Mouse (Mus musculus) midbrain, embryonic 16.5 days (tissue): ENCODE measurements at regions not wholly inside any gene's neighbourhood (a gene's known extent, or its start where the extent isn't known, plus 50 kb on each side); places are given as distances from the start of the nearest gene placed in this dataset.

Source experiments
- ATAC-seq: fragments of 200-750 bp; cut with Nextera tagmentation; 2 replicates; pipeline ENCODE4 v1.8.0; 2017; ENCODE audit warnings: moderate TSS enrichment
- H3K27ac ChIP-seq: fragments of 300-500 bp; sonication (generic); 2 replicates; pipeline ENCODE4 v1.5.1; 2014; ENCODE audit warnings: mild to moderate bottlenecking, low read length, mixed read lengths
- H3K27me3 ChIP-seq: fragments of 300-500 bp; sonication (generic); 2 replicates; pipeline ENCODE4 v1.6.1; 2014; ENCODE audit warnings: low read depth, low read length, mixed read lengths; ENCODE audit not compliant: control insufficient read depth, insufficient read depth
- H3K36me3 ChIP-seq: fragments of 300-500 bp; sonication (generic); 2 replicates; pipeline ENCODE4 v1.6.1; 2014; ENCODE audit warnings: mild to moderate bottlenecking, low read length, moderate library complexity, mixed read lengths; ENCODE audit not compliant: control insufficient read depth, insufficient read depth
- H3K4me1 ChIP-seq: fragments of 300-500 bp; sonication (generic); 2 replicates; pipeline ENCODE4 v1.6.1; 2014; ENCODE audit warnings: mild to moderate bottlenecking, low read length, mixed read lengths; ENCODE audit not compliant: control insufficient read depth, insufficient read depth
- H3K4me2 ChIP-seq: fragments of 300-500 bp; sonication (generic); 2 replicates; pipeline ENCODE4 v1.6.1; 2014; ENCODE audit warnings: mild to moderate bottlenecking, low read length, mixed read lengths
- H3K4me3 ChIP-seq: fragments of 300-500 bp; sonication (generic); 2 replicates; pipeline ENCODE4 v1.5.1; 2014; ENCODE audit warnings: low read depth, mild to moderate bottlenecking, low read length, moderate library complexity, mixed read lengths
- H3K9ac ChIP-seq: fragments of 300-500 bp; sonication (generic); 2 replicates; pipeline ENCODE4 v1.6.1; 2014; ENCODE audit warnings: low read depth, low read length, mixed read lengths
- H3K9me3 ChIP-seq: fragments of 300-500 bp; sonication (generic); replicated peaks from 2 replicates; pipeline ENCODE4 v1.6.1; 2014; ENCODE audit warnings: mild to moderate bottlenecking, low read length, mixed read lengths; ENCODE audit not compliant: control insufficient read depth, poor library complexity, severe bottlenecking
- WGBS: fragments of 180-500 bp; shearing (Covaris S2); extraction: QIAGEN DNeasy Blood & Tissue Kit; methylation state at CpG from one replicate; pipeline ENCODE4 v1.1.7; 2014; 5-methylcytosine and 5-hydroxymethylcytosine counted together

DNA sequence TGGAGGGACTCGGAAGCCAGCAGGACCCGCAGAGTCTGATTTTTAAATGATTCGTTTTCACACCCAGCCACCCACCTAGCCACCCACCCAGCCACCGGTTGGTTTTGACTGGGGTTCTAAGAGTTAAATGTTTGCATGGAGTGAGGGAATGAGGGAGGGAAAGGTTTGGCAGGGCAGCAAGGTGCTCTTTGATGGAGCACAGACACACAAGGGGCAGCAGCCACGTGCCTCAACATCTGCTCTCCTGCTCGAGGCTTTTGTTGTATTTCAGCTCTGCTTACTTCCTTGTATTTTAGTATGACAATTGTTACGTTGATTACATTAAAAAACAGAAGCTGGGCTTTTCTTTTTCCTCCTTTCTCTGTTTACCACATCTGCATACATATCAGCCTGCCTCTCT is 367.6 kb downstream of the Ajap1 start:
- Histone ChIP-seq H3K4me3 (no peak overlapping the region), H3K27me3 (no peaks in the 10 kb centered on the region), H3K36me3 (no peaks in the 10 kb centered on the region), H3K4me2 (no peak overlapping the region), H3K9me3 (peaks cover 4% of the 10 kb centered on the region), H3K4me1 (no peaks in the 10 kb centered on the region), H3K27ac (no peak overlapping the region), H3K9ac (no peak overlapping the region)
- ATAC-seq, result no peak
- 51% methylated on average over 7 of the region's 7 CpGs for WGBS

DNA sequence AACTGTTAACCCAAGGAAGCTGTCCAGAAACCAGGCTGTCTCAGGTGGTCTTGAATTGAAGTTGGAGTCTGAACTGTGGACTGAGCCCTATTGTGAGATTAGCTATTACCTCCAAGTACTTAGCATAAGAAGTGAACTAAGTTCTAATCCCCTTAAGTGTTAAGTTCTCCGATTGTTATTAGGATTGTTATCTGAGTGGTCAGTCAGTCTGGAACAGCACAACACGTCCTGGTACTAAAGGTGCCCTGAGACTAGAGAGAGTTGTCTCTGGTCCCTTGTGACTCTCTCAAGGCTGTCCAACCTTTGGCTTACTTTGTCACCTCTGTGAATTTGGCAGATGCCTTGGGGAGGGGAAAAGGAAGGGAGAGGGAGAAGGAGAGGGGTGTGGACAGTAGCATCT is 369.0 kb downstream of the Ajap1 start:
- Histone ChIP-seq H3K4me1 (no peaks in the 10 kb centered on the region), H3K4me3 (no peak overlapping the region), H3K27ac (no peak overlapping the region), H3K36me3 (no peaks in the 10 kb centered on the region), H3K4me2 (no peak overlapping the region), H3K27me3 (no peaks in the 10 kb centered on the region), H3K9me3 (peaks cover 4% of the 10 kb centered on the region), H3K9ac (no peak overlapping the region)
- WGBS, result 44% methylated on average over 2 of the region's 2 CpGs
- no peak for ATAC-seq

DNA sequence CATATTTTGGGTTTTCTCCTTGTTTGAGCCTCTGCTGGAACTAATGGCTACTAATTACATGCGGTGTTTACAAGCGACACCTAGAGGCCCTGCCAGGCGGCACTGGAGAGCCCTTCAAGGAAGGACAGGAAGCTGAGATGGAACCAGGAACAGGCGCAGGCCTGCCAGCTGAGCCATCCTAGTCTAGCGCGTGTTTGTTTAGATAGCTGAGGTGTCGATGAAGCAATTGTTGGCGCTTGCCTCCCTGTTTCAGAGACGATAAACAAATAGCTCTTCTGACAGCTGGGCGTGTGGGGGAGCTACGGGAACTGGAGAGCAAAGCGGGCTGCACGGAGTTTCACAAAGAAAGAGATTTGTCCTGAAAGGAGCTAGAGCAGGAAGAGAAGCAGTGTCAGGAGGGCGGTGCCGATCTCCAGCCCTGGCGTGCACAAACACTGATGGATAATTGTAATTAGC is 372.3 kb downstream of the Ajap1 start:
- 58% methylated on average over 16 of the region's 16 CpGs for WGBS
- ATAC-seq, result no peak
- Histone ChIP-seq H3K36me3 (no peaks in the 10 kb centered on the region), H3K4me3 (no peak overlapping the region), H3K27me3 (no peaks in the 10 kb centered on the region), H3K9ac (no peak overlapping the region), H3K4me2 (no peak overlapping the region), H3K27ac (no peak overlapping the region), H3K9me3 (peaks cover 4% of the 10 kb centered on the region; the same call in 1 of the 2 replicates), H3K4me1 (no peaks in the 10 kb centered on the region)

DNA sequence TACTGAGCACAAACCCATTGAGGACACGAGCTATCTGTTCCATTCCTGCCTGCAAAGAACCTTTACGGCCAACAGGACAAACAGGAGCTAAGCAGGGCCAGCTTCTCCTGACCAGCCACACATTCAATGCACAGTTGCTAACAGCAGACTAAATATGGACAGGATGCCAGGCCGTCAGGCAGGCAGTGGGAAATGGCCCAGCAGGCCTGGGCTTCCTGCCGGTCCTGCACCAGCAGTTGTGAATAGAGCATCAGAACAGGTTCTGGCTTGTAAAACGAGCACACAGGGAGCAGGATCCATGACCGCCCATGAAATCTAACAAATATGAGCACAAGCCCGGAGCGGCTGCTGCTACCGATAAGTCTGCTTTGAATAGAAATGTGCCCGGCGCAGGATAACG is 384.0 kb downstream of the Ajap1 start:
- H3K9ac ChIP-seq, result no peak overlapping the region
- no peak overlapping the region for H3K4me3 ChIP-seq
- no peak for ATAC-seq
- H3K27ac ChIP-seq, result no peak overlapping the region
- no peaks in the 10 kb centered on the region for H3K27me3 ChIP-seq
- no peaks in the 10 kb centered on the region for H3K9me3 ChIP-seq
- no peaks in the 10 kb centered on the region for H3K4me1 ChIP-seq
- WGBS, result 69% methylated on average over 12 of the region's 12 CpGs
- H3K4me2 ChIP-seq, result no peak overlapping the region
- H3K36me3 ChIP-seq, result no peaks in the 10 kb centered on the region

DNA sequence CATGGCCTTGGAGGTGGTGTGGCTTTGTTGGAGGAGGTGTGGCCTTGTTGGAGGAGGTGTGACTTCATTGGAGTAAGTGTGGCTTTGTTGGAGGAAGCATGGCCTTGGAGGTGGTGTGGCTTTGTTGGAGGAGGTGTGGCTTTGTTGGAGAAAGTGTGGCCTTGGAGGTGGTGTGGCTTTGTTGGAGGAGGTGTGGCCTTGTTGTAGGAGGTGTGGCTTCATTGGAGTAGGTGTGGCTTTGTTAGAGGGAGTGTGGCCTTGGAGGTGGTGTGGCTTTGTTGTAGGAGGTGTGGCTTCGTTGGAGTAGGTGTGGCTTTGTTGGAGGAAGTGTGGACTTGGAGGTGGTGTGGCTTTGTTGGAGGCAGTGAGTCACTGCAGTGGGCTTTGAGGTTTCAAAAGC is 385.0 kb downstream of the Ajap1 start:
- no peak overlapping the region for H3K9ac ChIP-seq
- no peak overlapping the region for H3K27ac ChIP-seq
- no peak for ATAC-seq
- H3K4me2 ChIP-seq, result no peak overlapping the region
- H3K36me3 ChIP-seq, result no peaks in the 10 kb centered on the region
- WGBS, result 73% methylated on average over 1 of the region's 1 CpGs
- no peaks in the 10 kb centered on the region for H3K27me3 ChIP-seq
- no peak overlapping the region for H3K4me3 ChIP-seq
- no peaks in the 10 kb centered on the region for H3K9me3 ChIP-seq
- no peaks in the 10 kb centered on the region for H3K4me1 ChIP-seq

DNA sequence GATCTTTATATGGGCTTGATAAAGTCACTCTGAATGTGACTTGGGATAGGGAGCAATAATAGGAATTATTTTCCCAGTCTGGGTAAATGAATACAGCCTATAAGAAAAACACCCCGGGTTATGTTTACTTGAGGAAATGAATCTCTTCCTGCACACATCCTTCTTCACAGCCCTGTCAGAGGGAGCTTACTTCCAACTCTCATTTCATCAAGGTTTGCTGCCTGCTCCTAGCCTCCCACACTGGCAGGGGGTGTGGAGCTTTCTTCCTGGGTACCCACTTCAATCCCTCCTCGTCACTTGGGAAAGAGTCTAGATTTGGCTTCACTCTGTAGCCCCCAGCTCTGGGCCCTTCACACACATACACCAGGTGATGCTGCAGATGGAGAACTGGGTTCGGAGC is 389.5 kb downstream of the Ajap1 start:
- no peaks in the 10 kb centered on the region for H3K36me3 ChIP-seq
- H3K9ac ChIP-seq, result no peak overlapping the region
- no peaks in the 10 kb centered on the region for H3K4me1 ChIP-seq
- H3K27ac ChIP-seq, result no peak overlapping the region
- H3K4me3 ChIP-seq, result no peak overlapping the region
- H3K9me3 ChIP-seq, result no peaks in the 10 kb centered on the region
- ATAC-seq, result no peak
- 79% methylated on average over 3 of the region's 3 CpGs for WGBS
- no peak overlapping the region for H3K4me2 ChIP-seq
- no peaks in the 10 kb centered on the region; the same call in 1 of the 2 replicates for H3K27me3 ChIP-seq

DNA sequence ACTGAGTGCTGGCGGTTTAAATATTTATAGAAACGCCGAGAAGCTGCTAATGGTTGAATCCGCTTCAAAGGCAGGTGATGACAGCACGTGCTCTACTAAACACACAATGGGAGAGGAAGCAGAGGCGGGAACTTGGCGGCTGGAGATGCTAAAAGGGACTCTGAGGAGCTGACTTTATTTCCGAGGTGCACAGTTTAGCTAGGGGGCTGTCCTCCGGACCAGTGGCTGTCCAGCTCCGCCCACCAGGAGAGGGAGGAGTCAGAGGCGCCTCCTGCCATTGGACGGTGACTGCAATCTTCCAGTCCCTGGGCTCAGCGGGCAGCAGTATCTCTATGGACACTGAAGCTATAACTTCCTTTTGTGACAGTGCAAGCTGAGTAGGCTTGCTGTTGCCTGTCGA is 400.4 kb downstream of the Ajap1 start:
- H3K27ac ChIP-seq, result no peak overlapping the region
- no peaks in the 10 kb centered on the region for H3K27me3 ChIP-seq
- WGBS, result 35% methylated on average over 14 of the region's 14 CpGs
- no peak overlapping the region for H3K9ac ChIP-seq
- ATAC-seq, result peak; percentile 62
- no peaks in the 10 kb centered on the region for H3K36me3 ChIP-seq
- no peaks in the 10 kb centered on the region for H3K9me3 ChIP-seq
- peak overlapping the region; percentile 21 for H3K4me2 ChIP-seq
- H3K4me1 ChIP-seq, result no peaks in the 10 kb centered on the region
- H3K4me3 ChIP-seq, result no peak overlapping the region

DNA sequence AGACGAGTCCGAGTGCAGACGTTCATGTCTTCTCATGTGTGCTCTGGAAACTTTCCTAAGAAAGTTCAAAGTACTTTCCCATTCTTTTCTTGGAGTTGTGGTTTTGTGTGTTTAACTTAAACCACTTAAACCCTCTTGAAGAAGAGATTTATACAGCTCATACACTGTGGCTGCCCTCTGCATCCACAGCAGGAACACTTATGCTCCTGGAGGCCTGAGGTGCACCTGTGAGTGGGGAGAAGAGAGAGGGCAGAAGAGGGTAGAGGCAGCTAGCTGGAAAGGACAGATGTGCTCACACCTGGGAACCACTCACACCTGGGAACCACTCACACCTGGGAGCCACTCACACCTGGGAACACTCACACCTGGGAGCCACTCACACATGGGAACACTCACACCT is 408.0 kb downstream of the Ajap1 start:
- no peak for ATAC-seq
- peaks cover 12% of the 10 kb centered on the region for H3K4me1 ChIP-seq
- WGBS, result 83% methylated on average over 3 of the region's 3 CpGs

DNA sequence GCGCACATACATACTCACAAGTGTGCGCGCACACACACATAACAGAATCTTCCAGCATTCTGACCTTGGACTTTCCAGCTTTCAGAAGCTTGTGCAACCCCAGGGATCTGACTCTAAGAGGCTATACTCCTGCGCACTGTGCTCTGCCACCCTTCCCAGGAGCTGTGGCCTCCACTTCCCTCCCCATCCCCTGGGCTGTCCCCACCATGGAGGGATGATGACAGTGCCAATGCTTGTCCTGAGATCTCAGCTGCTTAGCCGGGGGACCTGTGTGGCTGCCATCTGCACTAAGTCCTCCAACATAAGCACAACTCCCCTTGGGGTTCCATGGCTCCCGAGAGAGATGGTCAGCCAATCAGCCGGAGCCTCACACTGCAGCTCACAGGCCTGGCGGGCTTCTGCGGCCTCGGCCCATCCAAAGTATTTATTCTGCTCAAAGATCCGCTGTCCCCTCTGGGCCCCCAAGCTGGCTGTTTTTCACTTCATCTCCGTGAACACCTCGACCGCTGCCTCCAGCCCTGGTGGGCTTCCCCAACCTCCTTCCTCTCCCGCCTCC is 412.3 kb downstream of the Ajap1 start:
- no peak overlapping the region for H3K9ac ChIP-seq
- WGBS, result 38% methylated on average over 15 of the region's 15 CpGs
- no peak overlapping the region for H3K4me3 ChIP-seq
- H3K9me3 ChIP-seq, result no peaks in the 10 kb centered on the region
- ATAC-seq, result no peak
- H3K4me2 ChIP-seq, result no peak overlapping the region
- H3K27ac ChIP-seq, result no peak overlapping the region
- H3K36me3 ChIP-seq, result no peaks in the 10 kb centered on the region
- H3K27me3 ChIP-seq, result no peaks in the 10 kb centered on the region
- H3K4me1 ChIP-seq, result peaks cover 12% of the 10 kb centered on the region

More for the DNA sequence above, 408.0 kb downstream of the Ajap1 start:
- H3K27ac ChIP-seq, result no peak overlapping the region
- H3K36me3 ChIP-seq, result no peaks in the 10 kb centered on the region
- no peak overlapping the region for H3K9ac ChIP-seq
- H3K4me3 ChIP-seq, result no peak overlapping the region
- H3K4me2 ChIP-seq, result no peak overlapping the region
- no peaks in the 10 kb centered on the region for H3K27me3 ChIP-seq
- no peaks in the 10 kb centered on the region for H3K9me3 ChIP-seq
